Mouse (Mus musculus): ENCODE measurements around the gene Mill1. TPM values are rescaled to one million over a fixed set of nuclear protein-coding genes. Genes with fewer than 3 reads are reported as not detected.
"Not testable (repeated sequence)": the region's sequence is repeated elsewhere in the genome, so short reads cannot be mapped to it uniquely, and the experiment has no call there.

Gene Mill1
- not detected in 2 replicates for polyA plus RNA-seq (2015; fragmentation: Nextera tagmentation; extraction: Ambion mirVana)

DNA sequence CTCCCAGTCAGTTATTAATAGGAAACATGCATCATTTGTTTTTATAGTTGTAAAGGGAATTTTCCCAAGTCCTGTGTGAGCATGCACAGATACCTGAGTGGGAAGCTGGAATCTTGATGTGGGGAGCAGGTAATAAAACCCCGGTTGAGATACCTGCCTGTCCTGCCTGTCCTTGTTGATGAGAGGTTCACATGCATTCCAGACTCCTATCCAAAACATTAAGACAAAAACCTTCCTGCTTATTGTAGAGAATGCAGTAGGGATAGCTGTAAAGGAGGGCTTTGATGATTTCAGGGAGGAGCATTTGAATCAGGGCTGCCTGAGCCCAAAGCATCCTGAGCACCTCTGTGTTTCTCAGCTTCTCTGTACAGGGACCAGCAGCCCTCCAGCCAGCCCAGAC, at the start of gene Mill1:
Gene Mill1, plus strand, starts transcription at position 301 of the 400 bp plus-strand sequence.
- Histone ChIP-seq H3K27me3 (no peaks in the 10 kb centered on the region), H3K36me3 (replicated peaks) (no peaks in the 10 kb centered on the region), H3K4me2 (no peak within 1 kb of the TSS), H3K4me1 (replicated peaks) (no peaks in the 10 kb centered on the region), H3K4me3 (replicated peaks) (no peak within 1 kb of the TSS), H3K9ac (no peak within 1 kb of the TSS), H3K9me3 (replicated peaks) (no peaks in the 10 kb centered on the region; the same call in 1 of the 2 replicates), H3K27ac (replicated peaks) (no peak within 1 kb of the TSS)
- WGBS (ENCODE audit: insufficient replicate concordance) = 44% methylated on average over 1 of the region's 1 CpGs
- ATAC-seq (ENCODE audit: insufficient read depth) = no peak

- H3K36me3 ChIP-seq (replicated peaks) = no peaks in the 10 kb centered on the region
- H3K9ac ChIP-seq = no peak overlapping the region
- H3K4me3 ChIP-seq (replicated peaks) = no peak overlapping the region
- 11% methylated on average over 9 of the region's 9 CpGs for WGBS (ENCODE audit: insufficient replicate concordance)
- no peak overlapping the region for H3K4me2 ChIP-seq
- H3K4me1 ChIP-seq (replicated peaks) = no peaks in the 10 kb centered on the region
- H3K27me3 ChIP-seq = no peaks in the 10 kb centered on the region
- H3K9me3 ChIP-seq (replicated peaks) = no peaks in the 10 kb centered on the region
- H3K27ac ChIP-seq (replicated peaks) = no peak overlapping the region
- ATAC-seq (ENCODE audit: insufficient read depth) = no peak
Observed at GRCm38 (mm10) chr7:18210938-18211337, 34.2 kb upstream of the Mill1 start.

DNA sequence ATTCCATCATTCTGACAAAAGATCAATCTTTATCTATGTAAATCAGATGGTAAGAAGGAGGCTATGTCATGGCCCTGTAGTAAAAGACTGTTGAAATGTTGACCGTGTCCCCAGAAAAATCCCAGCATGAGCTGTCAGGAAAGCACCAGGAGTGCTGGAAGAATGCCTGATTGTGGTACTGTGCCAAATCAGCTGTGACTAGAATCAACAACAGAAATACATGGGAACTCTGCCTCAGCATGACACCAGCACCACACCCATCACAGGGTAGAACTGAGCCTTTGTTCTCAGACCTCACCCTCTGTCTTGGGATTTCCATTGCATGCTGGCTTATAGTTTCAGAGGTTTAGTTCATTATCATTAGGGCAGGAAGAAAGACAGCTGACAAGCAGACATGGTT, 30.4 kb upstream of the Mill1 start:
- Histone ChIP-seq H3K9me3 (replicated peaks) (no peaks in the 10 kb centered on the region), H3K36me3 (replicated peaks) (no peaks in the 10 kb centered on the region), H3K27ac (replicated peaks) (no peak overlapping the region), H3K9ac (no peak overlapping the region), H3K27me3 (no peaks in the 10 kb centered on the region), H3K4me1 (replicated peaks) (no peaks in the 10 kb centered on the region), H3K4me2 (no peak overlapping the region), H3K4me3 (replicated peaks) (no peak overlapping the region)
- 65% methylated on average over 1 of the region's 1 CpGs for WGBS (ENCODE audit: insufficient replicate concordance)
- ATAC-seq (ENCODE audit: insufficient read depth) = no peak

DNA sequence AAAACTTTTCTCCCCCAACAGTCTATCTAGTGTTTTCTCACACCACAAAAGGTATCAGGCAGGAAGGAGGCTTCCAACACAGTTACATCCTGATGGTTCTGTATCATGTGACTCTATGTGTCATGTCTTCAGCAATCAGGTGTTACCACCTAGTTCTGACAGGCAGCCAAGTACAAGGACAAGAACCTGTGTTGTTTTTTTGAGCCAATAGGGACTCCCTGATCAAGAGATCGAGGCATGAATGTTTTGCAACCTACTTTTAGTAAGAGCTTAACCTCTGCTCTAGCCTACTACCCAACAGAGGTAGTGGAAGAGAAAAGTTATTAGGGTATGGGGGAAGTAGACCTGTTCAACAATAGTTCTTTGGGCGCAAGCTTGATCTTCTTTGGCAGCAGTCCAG, 6.6 kb upstream of the Mill1 start:
- Histone ChIP-seq H3K4me3 (replicated peaks) (no peak overlapping the region), H3K9me3 (replicated peaks) (no peaks in the 10 kb centered on the region), H3K36me3 (replicated peaks) (no peaks in the 10 kb centered on the region), H3K4me1 (replicated peaks) (no peaks in the 10 kb centered on the region), H3K27me3 (no peaks in the 10 kb centered on the region), H3K4me2 (no peak overlapping the region), H3K27ac (replicated peaks) (no peak overlapping the region), H3K9ac (no peak overlapping the region)
- WGBS (ENCODE audit: insufficient replicate concordance) = 52% methylated on average over 2 of the region's 2 CpGs
- ATAC-seq (ENCODE audit: insufficient read depth) = no peak

GRCm38 (mm10) chr7:18241217-18241616, 3.9 kb upstream of the Mill1 start:
- H3K27ac ChIP-seq (replicated peaks) = no peak overlapping the region
- H3K9me3 ChIP-seq (replicated peaks) = no peaks in the 10 kb centered on the region
- WGBS (ENCODE audit: insufficient replicate concordance) = 53% methylated on average over 5 of the region's 5 CpGs
- H3K4me1 ChIP-seq (replicated peaks) = no peaks in the 10 kb centered on the region
- ATAC-seq (ENCODE audit: insufficient read depth) = no peak
- no peak overlapping the region for H3K4me2 ChIP-seq
- no peak overlapping the region for H3K4me3 ChIP-seq (replicated peaks)
- no peaks in the 10 kb centered on the region for H3K36me3 ChIP-seq (replicated peaks)
- H3K27me3 ChIP-seq = no peaks in the 10 kb centered on the region
- H3K9ac ChIP-seq = no peak overlapping the region

GRCm38 (mm10) chr7:18243959-18244573, 1.1 kb upstream of the Mill1 start:
- H3K4me2 ChIP-seq; H3K4me1 ChIP-seq (replicated peaks); H3K4me3 ChIP-seq (replicated peaks); ATAC-seq (ENCODE audit: insufficient read depth); H3K36me3 ChIP-seq (replicated peaks); H3K27me3 ChIP-seq; H3K9ac ChIP-seq; H3K27ac ChIP-seq (replicated peaks); H3K9me3 ChIP-seq (replicated peaks): not testable (repeated sequence)
- WGBS (ENCODE audit: insufficient replicate concordance) = 38% methylated on average over 1 of the region's 1 CpGs

DNA sequence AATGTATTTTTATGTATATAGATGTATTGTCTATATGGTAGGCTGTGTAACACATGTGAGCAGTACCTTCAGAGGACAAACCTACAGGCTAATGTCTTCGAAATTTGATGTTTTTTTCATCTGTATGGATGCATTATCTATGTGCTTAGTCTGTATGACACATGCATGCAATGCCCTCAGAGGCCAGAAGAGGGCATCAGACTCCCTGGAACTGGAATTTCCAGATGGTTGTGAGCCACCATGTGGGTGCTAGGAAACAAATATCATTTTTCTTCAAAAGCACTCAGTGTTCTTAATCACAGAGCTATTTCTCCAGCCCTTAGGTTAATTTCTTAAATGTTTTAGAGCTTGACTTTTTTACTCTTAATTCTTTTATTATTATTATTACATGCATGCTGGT, 15.1 kb downstream of the Mill1 start:
- Histone ChIP-seq H3K4me3 (replicated peaks) (no peak overlapping the region), H3K36me3 (replicated peaks) (no peaks in the 10 kb centered on the region), H3K9ac (no peak overlapping the region), H3K9me3 (replicated peaks) (no peaks in the 10 kb centered on the region), H3K4me2 (no peak overlapping the region), H3K27me3 (no peaks in the 10 kb centered on the region), H3K4me1 (replicated peaks) (no peaks in the 10 kb centered on the region), H3K27ac (replicated peaks) (no peak overlapping the region)
- ATAC-seq (ENCODE audit: insufficient read depth) = no peak
- 13% methylated on average over 1 of the region's 1 CpGs for WGBS (ENCODE audit: insufficient replicate concordance)

DNA sequence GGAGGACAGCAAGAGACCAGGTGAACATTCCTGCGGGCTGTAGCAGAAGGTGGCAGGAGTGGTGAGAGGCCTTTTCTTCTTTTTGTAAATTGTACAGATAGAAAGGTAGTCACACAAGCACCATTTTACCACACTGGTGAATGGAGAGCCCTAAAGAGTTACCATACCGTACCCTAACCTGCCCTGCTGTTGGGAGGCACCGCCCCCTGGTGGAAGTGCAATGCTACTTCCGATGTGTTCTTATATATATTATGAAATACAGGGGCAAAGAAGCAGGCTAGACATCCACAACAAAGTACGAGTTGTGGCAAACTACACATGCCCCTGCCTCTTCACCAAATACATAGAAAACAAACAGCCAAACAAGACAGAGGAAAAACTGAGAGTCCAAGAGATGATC, 19.9 kb downstream of the Mill1 start:
- Histone ChIP-seq H3K27me3 (no peaks in the 10 kb centered on the region), H3K4me2 (no peak overlapping the region), H3K9ac (no peak overlapping the region), H3K36me3 (replicated peaks) (no peaks in the 10 kb centered on the region), H3K4me1 (replicated peaks) (no peaks in the 10 kb centered on the region), H3K27ac (replicated peaks) (no peak overlapping the region), H3K9me3 (replicated peaks) (no peaks in the 10 kb centered on the region), H3K4me3 (replicated peaks) (no peak overlapping the region)
- WGBS (ENCODE audit: insufficient replicate concordance) = 48% methylated on average over 5 of the region's 5 CpGs
- ATAC-seq (ENCODE audit: insufficient read depth) = no peak

Other genes with a start within 250 kb of the Mill1 start
- not detected in 2 replicates for gene Ceacam13, start 235.5 kb upstream of the Mill1 start, polyA plus RNA-seq (2015; fragmentation: Nextera tagmentation; extraction: Ambion mirVana)
- gene Ceacam12, start 179.4 kb upstream of the Mill1 start, polyA plus RNA-seq (2015; fragmentation: Nextera tagmentation; extraction: Ambion mirVana) = not detected in 2 replicates
- not detected in 2 replicates for gene Igfl3, start 68.9 kb upstream of the Mill1 start, polyA plus RNA-seq (2015; fragmentation: Nextera tagmentation; extraction: Ambion mirVana)
- gene Psg18, start 109.7 kb downstream of the Mill1 start, polyA plus RNA-seq (2015; fragmentation: Nextera tagmentation; extraction: Ambion mirVana) = not detected in 2 replicates
- not detected in 2 replicates for gene Psg28, start 186.7 kb downstream of the Mill1 start, polyA plus RNA-seq (2015; fragmentation: Nextera tagmentation; extraction: Ambion mirVana)
- not detected in 2 replicates for gene Psg26, start 238.8 kb downstream of the Mill1 start, polyA plus RNA-seq (2015; fragmentation: Nextera tagmentation; extraction: Ambion mirVana)